Mouse (Mus musculus) limb, embryonic 12.5 days (tissue): ENCODE data around the gene Vmn1r24. TPM values are rescaled to one million over a fixed set of nuclear protein-coding genes. Genes with fewer than 3 reads are reported as not detected.
"Not testable (repeated sequence)": the region's sequence is repeated elsewhere in the genome, so short reads cannot be mapped to it uniquely, and the experiment has no call there.

ENCODE experiments used
- ATAC-seq: fragments of 200-750 bp; cut with Nextera tagmentation; 2 replicates; pipeline ENCODE4 v1.8.0; 2017; ENCODE audit warnings: low read depth, moderate TSS enrichment; ENCODE audit not compliant: insufficient number of reproducible peaks, insufficient read depth, low FRiP score, low TSS enrichment
- H3K27ac ChIP-seq: fragments of 300-500 bp; sonication (generic); 2 replicates; pipeline ENCODE4 v1.5.1; 2016; ENCODE audit warnings: mild to moderate bottlenecking, moderate library complexity
- H3K27me3 ChIP-seq: fragments of 300-500 bp; sonication (generic); 2 replicates; pipeline ENCODE4 v1.6.1; 2016; ENCODE audit warnings: mild to moderate bottlenecking, moderate library complexity
- H3K36me3 ChIP-seq: fragments of 300-500 bp; sonication (generic); 2 replicates; pipeline ENCODE4 v1.6.1; 2016; ENCODE audit warnings: mild to moderate bottlenecking, moderate library complexity
- H3K4me1 ChIP-seq: fragments of 300-500 bp; sonication (generic); replicated peaks from 2 replicates; pipeline ENCODE4 v1.6.1; 2016
- H3K4me2 ChIP-seq: fragments of 300-500 bp; sonication (generic); 2 replicates; pipeline ENCODE4 v1.6.1; 2016; ENCODE audit warnings: mild to moderate bottlenecking, moderate library complexity
- H3K4me3 ChIP-seq: fragments of 300-500 bp; sonication (generic); replicated peaks from 2 replicates; pipeline ENCODE4 v1.5.1; 2016; ENCODE audit warnings: mild to moderate bottlenecking
- H3K9ac ChIP-seq: fragments of 300-500 bp; sonication (generic); replicated peaks from 2 replicates; pipeline ENCODE4 v1.6.1; 2016; ENCODE audit warnings: mild to moderate bottlenecking, moderate library complexity
- H3K9me3 ChIP-seq: fragments of 300-500 bp; sonication (generic); 2 replicates; pipeline ENCODE4 v1.6.1; 2016; ENCODE audit warnings: mild to moderate bottlenecking, moderate library complexity
- WGBS: fragments of 180-500 bp; shearing (Covaris S2); methylation state at CpG from one replicate; pipeline ENCODE4 v1.1.7; 2016; 5-methylcytosine and 5-hydroxymethylcytosine counted together
- polyA plus RNA-seq: library from polyadenylated mRNA; unstranded; fragments of >200 nt; fragmentation: Nextera tagmentation; extraction: Ambion mirVana; gene quantifications from 2 replicates; pipeline ENCODE4 v1.2.1, GENCODE M21; 2016

The Vmn1r24 gene
- not detected in 2 replicates for polyA plus RNA-seq

DNA sequence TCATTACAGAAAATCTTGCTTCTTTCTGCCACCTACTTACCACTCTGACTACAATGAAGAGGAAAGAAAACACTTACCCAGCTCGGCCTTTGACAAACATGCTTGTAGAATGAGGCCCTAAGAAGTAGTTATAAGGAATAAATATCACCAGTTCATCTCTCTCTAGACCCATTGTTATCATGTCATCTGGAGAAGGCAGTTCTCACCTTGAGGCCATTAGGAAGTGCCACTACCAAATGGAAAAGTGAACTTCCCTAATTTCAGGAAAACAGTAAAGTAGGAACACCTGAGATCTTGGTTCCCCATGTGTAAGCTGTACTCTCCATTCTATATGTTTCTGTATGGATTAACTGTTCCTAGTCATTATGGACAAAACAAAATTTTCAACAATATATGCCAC, at the start of gene Vmn1r24:
Gene Vmn1r24, minus strand, starts transcription at position 101 of the 400 bp plus-strand sequence.
- not testable (repeated sequence) for H3K36me3 ChIP-seq, H3K9me3 ChIP-seq, ATAC-seq, H3K4me2 ChIP-seq, H3K27me3 ChIP-seq, H3K4me3 ChIP-seq, H3K9ac ChIP-seq, H3K4me1 ChIP-seq, H3K27ac ChIP-seq
- WGBS: 65% methylated on average over 1 of the region's 1 CpGs

GRCm38 (mm10) chr6:57980710-57981109, 19.4 kb upstream of the Vmn1r24 start, which contains the start of gene Vmn1r25:
TSS of gene Vmn1r25 (minus strand) at chr6:57980810.
- ATAC-seq: no peak
- H3K27me3 ChIP-seq: no peaks in the 10 kb centered on the region
- 63% methylated on average over 3 of the region's 3 CpGs for WGBS
- no peaks in the 10 kb centered on the region for H3K36me3 ChIP-seq
- no peak within 1 kb of the TSS for H3K9ac ChIP-seq
- H3K27ac ChIP-seq: no peak within 1 kb of the TSS
- no peaks in the 10 kb centered on the region for H3K9me3 ChIP-seq
- H3K4me1 ChIP-seq: no peaks in the 10 kb centered on the region
- H3K4me2 ChIP-seq: no peak within 1 kb of the TSS
- H3K4me3 ChIP-seq: no peak within 1 kb of the TSS

DNA sequence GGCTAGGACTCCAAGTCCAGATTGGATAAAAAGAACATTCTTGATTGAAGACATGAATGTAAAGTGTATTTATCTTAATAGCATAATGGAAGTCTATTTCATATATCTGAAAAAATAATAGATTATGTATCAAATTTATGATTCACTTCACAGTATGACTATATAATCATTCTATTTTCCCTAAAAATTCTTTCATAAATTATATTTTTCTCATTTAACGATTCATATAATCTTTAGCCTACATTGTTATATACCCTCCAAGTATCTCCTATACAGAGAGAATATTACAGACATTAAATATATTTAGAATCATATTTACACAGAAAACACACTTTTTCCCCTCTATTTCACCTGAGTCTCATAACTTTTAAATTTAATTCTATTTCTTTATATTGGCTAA, 34.6 kb downstream of the Vmn1r24 start, which contains the start of gene Vmn1r23:
Gene Vmn1r23, minus strand, starts transcription at position 101 of the 400 bp plus-strand sequence.
- Histone ChIP-seq H3K4me2 (no peak within 1 kb of the TSS), H3K9ac (no peak within 1 kb of the TSS), H3K36me3 (no peaks in the 10 kb centered on the region), H3K27me3 (no peaks in the 10 kb centered on the region), H3K9me3 (no peaks in the 10 kb centered on the region), H3K4me1 (no peaks in the 10 kb centered on the region), H3K4me3 (no peak within 1 kb of the TSS), H3K27ac (no peak within 1 kb of the TSS)
- 87% methylated on average over 1 of the region's 1 CpGs for WGBS
- ATAC-seq: no peak

DNA sequence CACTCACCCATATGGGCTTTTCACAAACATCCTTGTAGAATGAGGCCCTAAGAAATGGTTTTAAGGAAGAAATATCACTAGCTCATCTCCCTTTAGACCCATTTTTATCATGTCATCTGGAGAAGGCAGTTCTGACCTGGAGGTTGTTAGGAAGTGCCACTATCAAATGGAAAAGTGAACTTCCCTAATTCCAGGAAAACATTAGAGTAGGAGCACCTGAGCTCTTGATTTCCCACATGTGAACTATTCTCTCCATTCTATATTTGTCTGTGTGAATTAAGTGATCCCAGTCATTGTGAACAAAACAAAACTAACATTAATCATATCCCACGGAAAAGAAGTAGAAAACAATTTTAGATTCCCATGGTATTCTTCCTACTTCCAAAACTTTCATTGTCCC, 53.4 kb downstream of the Vmn1r24 start, which contains the start of gene Vmn1r22:
Gene Vmn1r22, minus strand, starts transcription at position 101 of the 400 bp plus-strand sequence.
- Histone ChIP-seq H3K27ac (no peak within 1 kb of the TSS), H3K9me3 (no peaks in the 10 kb centered on the region), H3K9ac (no peak within 1 kb of the TSS), H3K27me3 (no peaks in the 10 kb centered on the region), H3K36me3 (no peaks in the 10 kb centered on the region), H3K4me1 (no peaks in the 10 kb centered on the region), H3K4me3 (no peak within 1 kb of the TSS), H3K4me2 (no peak within 1 kb of the TSS)
- ATAC-seq: no peak
- 75% methylated on average over 1 of the region's 1 CpGs for WGBS

Other genes starting within 250 kb of the Vmn1r24 start
- gene Vopp1, start 136.3 kb downstream of the Vmn1r24 start, polyA plus RNA-seq: 59.8 and 63.7 TPM in 2 replicates
- 0.13 TPM in 1 of 2 replicates, not detected in the other for gene Vmn1r21, start 111.2 kb downstream of the Vmn1r24 start, polyA plus RNA-seq
- gene Vmn1r22, start 53.5 kb downstream of the Vmn1r24 start, polyA plus RNA-seq: not detected in 2 replicates
- not detected in 2 replicates for gene Vmn1r23, start 34.7 kb downstream of the Vmn1r24 start, polyA plus RNA-seq
- gene Vmn1r25, start 19.3 kb upstream of the Vmn1r24 start, polyA plus RNA-seq: not detected in 2 replicates
- not detected in 2 replicates for gene Vmn1r26, start 53.7 kb upstream of the Vmn1r24 start, polyA plus RNA-seq